Mouse (Mus musculus) heart, adult 2 months (tissue): ENCODE measurements around the gene Rragd. TPM values are rescaled to one million over a fixed set of nuclear protein-coding genes. Genes with fewer than 3 reads are reported as not detected.
A peak's percentile ranks its signal among the peaks of the same experiment; 100 is the strongest.

Experiments
- DNase-seq, 2 experiments: peaks; one replicate each; pipeline ENCODE4 v3.0.0; 2021
- H3K27ac ChIP-seq: fragments of 200-600 bp; 2 replicates; pipeline ENCODE4 v1.8.1; 2022
- H3K27me3 ChIP-seq: fragments of 200-500 bp; 2 replicates; pipeline ENCODE4 v1.6.1; 2012; ENCODE audit warnings: mild to moderate bottlenecking, low read length, inconsistent platforms, mixed read lengths; ENCODE audit not compliant: control insufficient read depth, insufficient read depth
- H3K36me3 ChIP-seq: fragments of 200-500 bp; 2 replicates; pipeline ENCODE4 v1.6.1; 2012; ENCODE audit warnings: low read length, inconsistent platforms; ENCODE audit not compliant: control insufficient read depth, insufficient read depth
- H3K4me1 ChIP-seq: fragments of 200-500 bp; 2 replicates; pipeline ENCODE4 v1.6.1; 2011; ENCODE audit warnings: low read length; ENCODE audit not compliant: control insufficient read depth, insufficient read depth
- H3K4me3 ChIP-seq: fragments of 200-600 bp; 2 replicates; pipeline ENCODE4 v1.8.1; 2022
- H3K79me2 ChIP-seq: fragments of 200-500 bp; replicated peaks from 2 replicates; pipeline ENCODE4 v1.6.1; 2012; ENCODE audit warnings: mild to moderate bottlenecking, inconsistent platforms, low read length, moderate library complexity, mixed read lengths; ENCODE audit not compliant: control insufficient read depth, insufficient read depth
- H3K9ac ChIP-seq: fragments of 200-500 bp; 2 replicates; pipeline ENCODE4 v1.6.1; 2012; ENCODE audit warnings: low read depth, mild to moderate bottlenecking, control low read depth, inconsistent platforms, low read length, mixed read lengths
- CTCF ChIP-seq: fragments of 200-600 bp; IDR thresholded peaks from 2 replicates; pipeline ENCODE4 v1.8.1; 2022; ENCODE audit warnings: antibody characterized with exemption, mild to moderate bottlenecking, moderate library complexity
- EP300 ChIP-seq: fragments of 200-500 bp; IDR thresholded peaks from 2 replicates; pipeline ENCODE4 v1.6.1; 2011; ENCODE audit warnings: low read depth, low read length, control low read depth; ENCODE audit not compliant: insufficient read depth
- POLR2A ChIP-seq: fragments of 200-500 bp; IDR thresholded peaks from 2 replicates; pipeline ENCODE4 v1.6.1; 2011; ENCODE audit warnings: mild to moderate bottlenecking, low read depth, low read length, control low read depth; ENCODE audit not compliant: insufficient read depth
- WGBS: fragments of 180-500 bp; shearing (Covaris S2); methylation state at CpG from one replicate; pipeline ENCODE4 v1.1.7; 2018; 5-methylcytosine and 5-hydroxymethylcytosine counted together
- intact Hi-C: fragments of 180-260 bp; cut with DNase I; formaldehyde crosslinking; loops from one replicate; pipeline ENCODE4 v1.15.1; 2025
- polyA plus RNA-seq: library from polyadenylated mRNA; depleted of rRNA; stranded (reverse); fragments of >200 nt; gene quantifications from 2 replicates; pipeline ENCODE4 v1.2.3, GENCODE M21; 2012
- total RNA-seq, 2 experiments: library from RNA; stranded (reverse); gene quantifications; 2 replicates each; pipeline ENCODE4 v1.2.3; 2021

Gene Rragd
- total and polyA plus RNA-seq, 3 experiments = 30.5 to 101 (median 81.2) TPM

DNA sequence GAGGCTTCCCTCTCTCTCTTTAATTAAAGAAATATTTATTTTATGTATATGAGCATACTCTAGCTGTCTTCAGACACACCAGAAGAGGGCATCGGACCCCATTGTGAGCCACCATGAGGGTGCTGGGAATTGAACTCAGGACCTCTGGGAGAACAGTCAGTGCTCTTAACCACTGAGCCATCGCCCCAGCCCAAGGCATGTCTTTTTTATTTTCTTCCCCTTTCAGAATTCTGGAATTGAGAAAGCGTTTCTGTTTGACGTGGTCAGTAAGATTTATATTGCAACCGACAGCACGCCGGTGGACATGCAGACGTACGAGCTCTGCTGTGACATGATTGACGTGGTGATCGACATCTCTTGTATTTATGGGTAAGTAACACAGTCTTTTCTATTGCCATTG lies 24.0 kb downstream of the Rragd start:
- Histone ChIP-seq H3K36me3 (no peaks in the 10 kb centered on the region), H3K4me1 (no peaks in the 10 kb centered on the region), H3K79me2 (no peaks in the 10 kb centered on the region), H3K4me3 (no peak overlapping the region), H3K27ac (no peak overlapping the region), H3K27me3 (no peaks in the 10 kb centered on the region), H3K9ac (no peak overlapping the region)
- intact Hi-C loops = no loop called here
- DNase-seq = no peak
- TF ChIP-seq EP300 = no peak
- no peak for TF ChIP-seq POLR2A
- TF ChIP-seq CTCF = no peak
- 92% methylated on average over 11 of the region's 11 CpGs for WGBS

DNA sequence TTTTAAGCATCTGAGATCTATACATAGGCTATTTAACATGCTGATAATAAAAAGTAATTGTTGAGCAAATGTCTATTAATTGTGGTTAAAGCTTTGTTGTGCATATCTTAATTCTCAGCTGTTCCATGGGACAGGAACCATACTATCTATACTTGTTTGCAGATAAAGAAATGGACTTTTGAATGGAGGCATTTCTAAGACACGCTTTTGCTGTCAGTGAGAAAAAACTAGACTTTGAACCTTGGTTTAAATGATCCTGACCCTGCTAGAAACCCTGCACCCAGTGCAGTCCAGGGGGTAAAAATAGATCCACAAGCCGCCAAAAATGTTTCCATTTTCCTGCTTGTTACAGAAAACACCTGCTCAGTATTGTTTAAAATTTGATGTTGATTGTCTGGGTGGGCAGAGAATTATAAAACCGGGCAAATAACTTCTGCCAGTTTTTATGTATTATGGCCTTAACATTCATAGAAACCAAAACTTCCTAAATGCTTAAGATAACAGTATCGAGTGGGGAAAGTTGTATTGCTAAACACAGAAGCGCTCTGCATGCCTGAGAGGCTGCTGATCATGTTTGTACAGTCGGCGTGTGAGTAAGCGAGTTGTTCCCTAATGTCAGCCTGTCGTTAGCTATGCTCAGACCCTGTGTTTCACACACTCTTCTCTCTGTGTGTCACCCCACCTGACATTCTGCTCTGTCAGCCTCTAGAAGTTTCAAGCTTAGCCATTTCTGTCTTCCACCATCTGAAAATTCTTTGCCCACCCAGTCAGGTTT lies 24.8 kb downstream of the Rragd start:
- H3K9ac ChIP-seq = no peak overlapping the region

GRCm38 (mm10) chr4:33010078-33010477 lies 27.2 kb downstream of the Rragd start:
- Histone ChIP-seq H3K36me3 (no peaks in the 10 kb centered on the region), H3K79me2 (no peaks in the 10 kb centered on the region), H3K4me1 (no peaks in the 10 kb centered on the region), H3K27ac (no peak overlapping the region), H3K27me3 (no peaks in the 10 kb centered on the region), H3K4me3 (no peak overlapping the region), H3K9ac (no peak overlapping the region)
- no peak for DNase-seq
- no peak for TF ChIP-seq EP300
- no peak for TF ChIP-seq CTCF
- TF ChIP-seq POLR2A = no peak
- intact Hi-C loops = no loop called here
- WGBS = 82% methylated on average over 1 of the region's 1 CpGs

More for the DNA sequence above, 24.8 kb downstream of the Rragd start:
- peak overlapping the region; percentile 32; the same call in 1 of the 2 replicates for H3K27ac ChIP-seq
- DNase-seq = no peak
- no peaks in the 10 kb centered on the region for H3K27me3 ChIP-seq
- no peak for TF ChIP-seq POLR2A
- no peak for TF ChIP-seq EP300
- no peak for TF ChIP-seq CTCF
- no peaks in the 10 kb centered on the region for H3K79me2 ChIP-seq
- no peak overlapping the region for H3K4me3 ChIP-seq
- intact Hi-C loops = no loop called here
- 38% methylated on average over 9 of the region's 9 CpGs for WGBS
- no peaks in the 10 kb centered on the region for H3K4me1 ChIP-seq
- H3K36me3 ChIP-seq = no peaks in the 10 kb centered on the region

- no peaks in the 10 kb centered on the region for H3K36me3 ChIP-seq
- H3K27ac ChIP-seq = no peak overlapping the region
- no peak overlapping the region for H3K9ac ChIP-seq
- 78% methylated on average over 4 of the region's 4 CpGs for WGBS
- no peaks in the 10 kb centered on the region for H3K27me3 ChIP-seq
- H3K4me1 ChIP-seq = no peaks in the 10 kb centered on the region
- H3K79me2 ChIP-seq = no peaks in the 10 kb centered on the region
- intact Hi-C loops = no loop called here
- TF ChIP-seq POLR2A (no peak), EP300 (no peak), CTCF (no peak)
- DNase-seq = no peak
- H3K4me3 ChIP-seq = no peak overlapping the region
Observed at GRCm38 (mm10) chr4:33012484-33012883, 29.6 kb downstream of the Rragd start.

DNA sequence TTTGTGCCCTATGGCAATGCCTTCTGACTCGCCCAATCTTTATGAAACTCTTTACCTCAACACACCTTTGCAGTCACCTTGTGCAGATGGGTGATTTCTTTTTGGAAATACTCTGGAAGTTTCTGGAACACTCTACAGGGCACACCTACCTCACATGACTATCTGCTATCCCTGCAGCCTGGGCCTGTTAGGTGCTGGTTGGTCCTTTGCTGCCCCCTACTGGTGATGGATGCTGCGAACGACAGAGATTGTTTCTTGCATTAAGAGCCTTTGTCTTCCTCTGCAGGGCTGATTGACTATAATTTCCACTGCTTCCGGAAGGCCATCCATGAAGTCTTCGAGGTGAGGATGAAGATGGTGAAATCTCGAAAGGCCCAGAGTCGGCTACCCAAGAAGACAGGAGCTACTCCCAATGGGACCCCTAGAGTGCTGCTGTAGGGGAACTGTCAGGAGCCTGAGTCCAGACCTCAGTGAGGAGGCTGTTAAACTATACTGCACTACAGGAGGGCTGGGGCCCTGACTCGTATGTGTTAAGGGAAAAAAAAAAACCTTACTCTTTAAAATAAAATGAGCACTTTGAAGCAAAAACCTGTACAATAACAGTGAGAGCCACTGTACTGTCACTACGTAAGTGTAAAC lies 35.6 kb downstream of the Rragd start:
- WGBS = 36% methylated on average over 9 of the region's 9 CpGs
- no peaks in the 10 kb centered on the region for H3K36me3 ChIP-seq
- no peak overlapping the region for H3K4me3 ChIP-seq
- no peaks in the 10 kb centered on the region for H3K79me2 ChIP-seq
- H3K9ac ChIP-seq = no peak overlapping the region
- intact Hi-C loops = loop anchor here (2.0 to 5.0 kb wide), 5 partner anchors 36 to 431 kb away; partner anchors contain the start of genes Ankrd6 and Rragd
- no peaks in the 10 kb centered on the region for H3K27me3 ChIP-seq
- TF ChIP-seq CTCF = peak; percentile 94
- TF ChIP-seq POLR2A = no peak
- peak; percentile 86 for TF ChIP-seq EP300
- H3K27ac ChIP-seq = no peak overlapping the region
- DNase-seq = peak; percentile 82 to 85
- no peaks in the 10 kb centered on the region for H3K4me1 ChIP-seq

- no peak for DNase-seq
- Histone ChIP-seq H3K4me3 (no peak overlapping the region), H3K27me3 (no peaks in the 10 kb centered on the region), H3K79me2 (no peaks in the 10 kb centered on the region), H3K36me3 (no peaks in the 10 kb centered on the region; the same call in 1 of the 2 replicates), H3K27ac (no peak overlapping the region), H3K4me1 (no peaks in the 10 kb centered on the region), H3K9ac (no peak overlapping the region)
- WGBS = 39% methylated on average over 8 of the region's 8 CpGs
- intact Hi-C loops = no loop called here
- TF ChIP-seq CTCF (no peak), POLR2A (no peak)
Observed at GRCm38 (mm10) chr4:33024420-33024819, 41.6 kb downstream of the Rragd start.
